7 mouse cellular contexts compared by ENCODE assay signal in the genomic region with DNA sequence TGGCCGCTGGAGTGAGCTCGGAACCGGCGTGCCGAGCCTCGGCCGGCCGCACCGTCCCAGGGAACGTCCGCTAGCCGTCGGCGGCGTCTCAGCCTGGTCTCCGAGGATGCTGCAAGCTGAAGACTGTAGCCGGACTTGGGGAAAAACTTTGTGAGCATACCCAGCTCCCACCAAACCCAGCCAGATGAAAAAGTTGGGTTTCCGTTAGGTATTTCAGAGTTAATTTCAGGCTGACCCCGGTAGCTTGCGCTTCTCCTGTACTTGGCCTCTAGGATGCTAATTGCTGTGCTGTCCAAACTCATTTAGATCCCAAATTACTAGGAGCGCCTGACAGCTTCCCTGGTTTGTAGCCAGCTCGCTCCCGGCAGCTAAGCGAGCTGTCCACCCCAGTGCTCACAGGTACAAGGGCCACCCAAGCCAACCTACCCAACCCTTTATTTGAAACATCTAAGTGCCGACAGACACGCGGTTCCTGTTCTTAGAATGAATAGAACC. TPM values are rescaled to one million over a fixed set of nuclear protein-coding genes. Genes with fewer than 3 reads are reported as not detected.
DNase-seq lines count a peak whose midpoint lies in the region; ATAC-seq and TF ChIP-seq lines count a peak whose summit lies in the region.

No protein-coding gene starts in this region.

- in situ Hi-C loops in ES-E14 (cut with MboI; ENCODE audit: low sequenced_read_pairs in 2 of 2, unreplicated experiment in 2 of 2) = no loop called here

- no peak overlapping the region for H3K27ac ChIP-seq in ES-E14 (ENCODE audit: insufficient read depth, low read depth, low read length, poor library complexity, severe bottlenecking)
- H3K27ac ChIP-seq in brown adipose tissue, adult 24 weeks (replicated peaks; ENCODE audit: low read depth, low read length) = no peak overlapping the region
- peak overlapping the region; percentile 94 for H3K27ac ChIP-seq in forebrain, embryonic 13.5 days
- H3K27ac ChIP-seq in limb, embryonic 15.5 days = peak overlapping the region; percentile 93
- peak overlapping the region; percentile 96 for H3K27ac ChIP-seq in neural tube, embryonic 15.5 days (replicated peaks)

- peak overlapping the region; percentile 79 to 84 for H3K4me3 ChIP-seq in ES-E14 (ENCODE audit: insufficient read depth in 1 of 2, low read depth in 1 of 2, low read length in 2 of 2, poor library complexity in 1 of 2, severe bottlenecking in 1 of 2)
- peak overlapping the region; percentile 60 for H3K4me3 ChIP-seq in brown adipose tissue, adult 24 weeks (ENCODE audit: insufficient read depth, low read depth, low read length)
- peak overlapping the region; percentile 67 for H3K4me3 ChIP-seq in forebrain, embryonic 13.5 days
- H3K4me3 ChIP-seq in limb, embryonic 15.5 days = peak overlapping the region; percentile 69
- H3K4me3 ChIP-seq in neural tube, embryonic 15.5 days (replicated peaks) = peak overlapping the region; percentile 62

- no peaks in the 10 kb centered on the region for H3K9me3 ChIP-seq in ES-E14 (ENCODE audit: control insufficient read depth, insufficient read depth, low read depth, low read length)
- no peaks in the 10 kb centered on the region for H3K9me3 ChIP-seq in forebrain, embryonic 13.5 days (replicated peaks)
- H3K9me3 ChIP-seq in limb, embryonic 15.5 days = no peaks in the 10 kb centered on the region
- H3K9me3 ChIP-seq in neural tube, embryonic 15.5 days (replicated peaks) = no peaks in the 10 kb centered on the region

- peak overlapping the region; percentile 79 for H3K4me2 ChIP-seq in forebrain, embryonic 13.5 days
- peak overlapping the region; percentile 80 for H3K4me2 ChIP-seq in limb, embryonic 15.5 days
- peak overlapping the region; percentile 75 for H3K4me2 ChIP-seq in neural tube, embryonic 15.5 days

- DNase-seq in ES-E14 (ENCODE audit: low read depth, low spot score) = peak; percentile 15
- peak; percentile 24 for DNase-seq in heart, postnatal 4 days

- no peaks in the 10 kb centered on the region for H3K4me1 ChIP-seq in ES-E14 (ENCODE audit: control insufficient read depth in 2 of 2, insufficient read depth in 2 of 2, low read length in 2 of 2, poor library complexity in 1 of 2)
- no peaks in the 10 kb centered on the region for H3K4me1 ChIP-seq in brown adipose tissue, adult 24 weeks (ENCODE audit: control insufficient read depth, insufficient read depth, insufficient read length, low read length)
- peaks cover 14% of the 10 kb centered on the region for H3K4me1 ChIP-seq in forebrain, embryonic 13.5 days
- peaks cover 12% of the 10 kb centered on the region for H3K4me1 ChIP-seq in limb, embryonic 15.5 days
- peaks cover 14% of the 10 kb centered on the region for H3K4me1 ChIP-seq in neural tube, embryonic 15.5 days

- peak; percentile 16; the same call in 1 of the 2 replicates for ATAC-seq in forebrain, embryonic 13.5 days
- ATAC-seq in limb, embryonic 15.5 days (ENCODE audit: insufficient number of reproducible peaks, low FRiP score, low TSS enrichment, low read depth) = no peak
- ATAC-seq in neural tube, embryonic 15.5 days (ENCODE audit: low FRiP score) = no peak; the same call in none of the 2 replicates
- ATAC-seq in monocyte, adult 5-6 weeks (replicated peaks; ENCODE audit: insufficient number of reproducible peaks, low FRiP score, low TSS enrichment, poor library complexity, severe bottlenecking) = no peak

- H3K36me3 ChIP-seq in ES-E14 (ENCODE audit: control insufficient read depth, insufficient read depth, low read length, poor library complexity, severe bottlenecking) = no peaks in the 10 kb centered on the region
- H3K36me3 ChIP-seq in forebrain, embryonic 13.5 days (ENCODE audit: poor library complexity, severe bottlenecking) = no peaks in the 10 kb centered on the region
- H3K36me3 ChIP-seq in limb, embryonic 15.5 days = no peaks in the 10 kb centered on the region
- no peaks in the 10 kb centered on the region for H3K36me3 ChIP-seq in neural tube, embryonic 15.5 days

- peak overlapping the region; percentile 79; the same call in 1 of the 2 replicates for H3K9ac ChIP-seq in ES-E14 (ENCODE audit: insufficient read depth, low read depth, low read length, poor library complexity, severe bottlenecking)
- H3K9ac ChIP-seq in forebrain, embryonic 13.5 days = peak overlapping the region; percentile 90
- H3K9ac ChIP-seq in limb, embryonic 15.5 days = peak overlapping the region; percentile 72
- peak overlapping the region; percentile 80 for H3K9ac ChIP-seq in neural tube, embryonic 15.5 days (replicated peaks)

- H3K27me3 ChIP-seq in forebrain, embryonic 13.5 days = peaks cover 26% of the 10 kb centered on the region
- no peaks in the 10 kb centered on the region for H3K27me3 ChIP-seq in limb, embryonic 15.5 days
- H3K27me3 ChIP-seq in neural tube, embryonic 15.5 days (replicated peaks) = peaks cover 14% of the 10 kb centered on the region

- under 1% methylated on average over 27 of the region's 27 CpGs for WGBS in forebrain, embryonic 13.5 days
- WGBS in limb, embryonic 15.5 days = 1% methylated on average over 27 of the region's 27 CpGs
- WGBS in neural tube, embryonic 15.5 days = 1% methylated on average over 27 of the region's 27 CpGs

TF ChIP-seq in ES-E14, 5 proteins besides CTCF, POLR2A, EP300 and RAD21:
- TF ChIP-seq ZC3H11A (IDR thresholded peaks at IDR 0.05; ENCODE audit: borderline replicate concordance, low read depth, low read length) = no peak
- TF ChIP-seq ZNF384 (IDR thresholded peaks at IDR 0.05; ENCODE audit: low read depth, low read length) = no peak
- TF ChIP-seq MAFK (IDR thresholded peaks at IDR 0.05; ENCODE audit: insufficient read depth, low read depth, low read length) = no peak
- TF ChIP-seq HCFC1 (IDR thresholded peaks at IDR 0.05; ENCODE audit: borderline replicate concordance, insufficient read depth, low read length) = no peak
- no peak for TF ChIP-seq CHD2 (IDR thresholded peaks at IDR 0.05; ENCODE audit: low read depth, low read length)

RNA-seq across cellular contexts. Expression of a gene that starts 0.8 kb away (rescaled TPM):
- 4.9 and 6.1 TPM in 2 replicates for total RNA-seq in ES-E14 (2012; rRNA removed)
- polyA plus RNA-seq in brown adipose tissue, adult 24 weeks (2012; ENCODE audit: insufficient read depth, insufficient read length, missing spikeins) = 5.7 and 6.5 TPM in 2 replicates
- polyA plus RNA-seq in forebrain, embryonic 13.5 days (2015; fragmentation: Nextera tagmentation; extraction: Ambion mirVana) = 30.9 and 36.5 TPM in 2 replicates
- total RNA-seq in heart, postnatal 4 days (2021) = 10 to 100 TPM; 57.2 to 62.6 TPM
- polyA plus RNA-seq in limb, embryonic 15.5 days (2015; fragmentation: Nextera tagmentation; extraction: Ambion mirVana) = 19.4 and 20.3 TPM in 2 replicates
- polyA plus RNA-seq in neural tube, embryonic 15.5 days (2015; fragmentation: Nextera tagmentation; extraction: Ambion mirVana) = 30.1 and 32.8 TPM in 2 replicates
- total RNA-seq in monocyte, adult 5-6 weeks (2017) = not detected in 3 replicates

Comparison
In these comparisons a context has a peak if more than half of its experiments do, and no peak if none do; other contexts are left out.
1. H3K27ac ChIP-seq: peak in forebrain, embryonic 13.5 days (single experiment), limb, embryonic 15.5 days (single experiment) and neural tube, embryonic 15.5 days (single experiment); none in ES-E14 (single experiment) and brown adipose tissue, adult 24 weeks (single experiment).
2. Peak in every context shown above with its lines, with median percentiles within 50 percentile points of each other: H3K4me3 ChIP-seq, H3K9ac ChIP-seq and H3K4me2 ChIP-seq.